Mouse (Mus musculus): ENCODE results near the gene Sptbn1. TPM values are rescaled to one million over a fixed set of nuclear protein-coding genes. Genes with fewer than 3 reads are reported as not detected.

Sptbn1 gene
- 100 to 1,000 TPM in 1 of 2 experiments, 10 to 100 TPM in 1; 95.9 to 104 TPM for total RNA-seq (2023)

GRCm38 (mm10) chr11:30267892-30268647, at the start of gene Sptbn1:
Gene Sptbn1, minus strand, starts transcription at chr11:30268175.

Other genes with a start within 250 kb of the Sptbn1 start
- gene Eml6, start 242.1 kb downstream of the Sptbn1 start, total RNA-seq (2023), result 1 to 10 TPM; 1.9 to 3.4 TPM
- not detected for gene 4930505A04Rik, start 203.7 kb upstream of the Sptbn1 start, total RNA-seq (2023)